Mouse (Mus musculus) embryonic fibroblast, embryonic 13.5 days (primary cell): ENCODE data around the gene Nrcam.

Source experiments
- CTCF ChIP-seq: IDR thresholded peaks from 2 replicates; pipeline ENCODE4 v1.5.1; 2011; ENCODE audit warnings: mild to moderate bottlenecking, control low read depth, low read length, moderate library complexity, borderline replicate concordance; ENCODE audit not compliant: insufficient read depth
- POLR2A ChIP-seq: IDR thresholded peaks from 2 replicates; pipeline ENCODE4 v1.6.1; 2011; ENCODE audit warnings: low read depth, mild to moderate bottlenecking, control low read depth, low read length, moderate library complexity

DNA sequence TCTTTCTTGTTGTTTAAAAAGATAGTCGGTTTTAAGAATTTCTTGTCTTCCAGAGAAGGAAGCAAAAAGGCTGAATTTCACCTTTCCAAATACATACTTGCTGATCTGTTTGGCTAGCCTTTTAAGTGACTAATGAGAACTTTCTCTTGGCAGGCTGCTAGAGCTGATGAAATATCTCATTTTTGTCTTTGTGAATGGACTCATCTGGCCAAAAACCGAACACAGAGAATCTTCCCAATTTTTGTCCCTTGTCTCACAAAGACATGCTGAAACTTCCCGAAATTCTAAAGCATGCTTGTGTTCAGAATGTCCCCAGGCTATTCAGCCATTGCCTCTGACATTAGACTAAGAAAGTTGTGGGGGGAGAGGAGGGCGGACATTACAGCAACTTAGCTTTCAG is 129.3 kb downstream of the Nrcam start:
- TF ChIP-seq CTCF (no peak), POLR2A (no peak)
